Mouse (Mus musculus): ENCODE results near the gene Hnf4a. TPM values are rescaled to one million over a fixed set of nuclear protein-coding genes. Genes with fewer than 3 reads are reported as not detected.
A peak's percentile ranks its signal among the peaks of the same experiment; 100 is the strongest.

Hnf4a gene
- polyA plus RNA-seq, 1 experiment from 2014 or later: 4.4 TPM

GRCm38 (mm10) chr2:163493976-163494375 is 12.6 kb upstream of the Hnf4a start:
- Histone ChIP-seq H3K27ac (no peak overlapping the region), H3K9me3 (no peaks in the 10 kb centered on the region), H3K36me3 (no peaks in the 10 kb centered on the region), H3K4me3 (no peak overlapping the region), H3K27me3 (ENCODE audit: insufficient read depth, poor library complexity, severe bottlenecking) (peaks cover 10% of the 10 kb centered on the region; the same call in 1 of the 2 replicates), H3K4me1 (peaks cover 20% of the 10 kb centered on the region)
- no peak for DNase-seq (ENCODE audit: low spot score)
- WGBS: 30% methylated on average over 5 of the region's 5 CpGs

- no peak for DNase-seq (ENCODE audit: low spot score)
- no peaks in the 10 kb centered on the region for H3K9me3 ChIP-seq
- no peak overlapping the region for H3K27ac ChIP-seq
- H3K36me3 ChIP-seq: no peaks in the 10 kb centered on the region
- H3K4me1 ChIP-seq: peaks cover 20% of the 10 kb centered on the region
- H3K4me3 ChIP-seq: no peak overlapping the region
- 20% methylated on average over 6 of the region's 6 CpGs for WGBS
- peaks cover 10% of the 10 kb centered on the region; the same call in 1 of the 2 replicates for H3K27me3 ChIP-seq (ENCODE audit: insufficient read depth, poor library complexity, severe bottlenecking)
Observed at GRCm38 (mm10) chr2:163494456-163494855, 12.2 kb upstream of the Hnf4a start.

GRCm38 (mm10) chr2:163502219-163502618 is 4.4 kb upstream of the Hnf4a start:
- H3K4me3 ChIP-seq: no peak overlapping the region
- 0 out of 2 replicates have a peak, but pooled peaks cover 4% of the 10 kb centered on the region for H3K4me1 ChIP-seq
- no peak for DNase-seq (ENCODE audit: low spot score)
- no peaks in the 10 kb centered on the region for H3K36me3 ChIP-seq
- WGBS: 75% methylated on average over 2 of the region's 2 CpGs
- H3K9me3 ChIP-seq: no peaks in the 10 kb centered on the region
- no peak overlapping the region for H3K27ac ChIP-seq
- H3K27me3 ChIP-seq (ENCODE audit: insufficient read depth, poor library complexity, severe bottlenecking): no peaks in the 10 kb centered on the region; the same call in 1 of the 2 replicates

- WGBS: 64% methylated on average over 7 of the region's 7 CpGs
- Histone ChIP-seq H3K4me1 (0 out of 2 replicates have a peak, but pooled peaks cover 4% of the 10 kb centered on the region), H3K27ac (no peak overlapping the region), H3K27me3 (ENCODE audit: insufficient read depth, poor library complexity, severe bottlenecking) (no peaks in the 10 kb centered on the region; the same call in 1 of the 2 replicates), H3K4me3 (no peak overlapping the region), H3K9me3 (no peaks in the 10 kb centered on the region), H3K36me3 (no peaks in the 10 kb centered on the region)
- no peak for DNase-seq (ENCODE audit: low spot score)
Observed at GRCm38 (mm10) chr2:163503191-163503590, 3.4 kb upstream of the Hnf4a start.

- peaks cover 6% of the 10 kb centered on the region; the same call in 1 of the 2 replicates for H3K4me1 ChIP-seq
- no peak overlapping the region for H3K27ac ChIP-seq
- no peak for DNase-seq (ENCODE audit: low spot score)
- H3K27me3 ChIP-seq (ENCODE audit: insufficient read depth, poor library complexity, severe bottlenecking): peaks cover 3% of the 10 kb centered on the region; the same call in 1 of the 2 replicates
- 71% methylated on average over 7 of the region's 7 CpGs for WGBS
- no peaks in the 10 kb centered on the region for H3K36me3 ChIP-seq
- H3K4me3 ChIP-seq: no peak overlapping the region
- H3K9me3 ChIP-seq: no peaks in the 10 kb centered on the region
Observed at GRCm38 (mm10) chr2:163525761-163526243, 19.2 kb downstream of the Hnf4a start.

GRCm38 (mm10) chr2:163527497-163527896 is 20.9 kb downstream of the Hnf4a start:
- Histone ChIP-seq H3K27me3 (ENCODE audit: insufficient read depth, poor library complexity, severe bottlenecking) (peaks cover 3% of the 10 kb centered on the region; the same call in 1 of the 2 replicates), H3K36me3 (no peaks in the 10 kb centered on the region), H3K27ac (no peak overlapping the region), H3K4me3 (no peak overlapping the region), H3K4me1 (peaks cover 8% of the 10 kb centered on the region; the same call in 1 of the 2 replicates), H3K9me3 (no peaks in the 10 kb centered on the region)
- DNase-seq (ENCODE audit: low spot score): no peak
- 79% methylated on average over 2 of the region's 2 CpGs for WGBS

GRCm38 (mm10) chr2:163530418-163530817 is 23.8 kb downstream of the Hnf4a start:
- no peak overlapping the region for H3K27ac ChIP-seq
- peaks cover 13% of the 10 kb centered on the region for H3K4me1 ChIP-seq
- 32% methylated on average over 8 of the region's 8 CpGs for WGBS
- no peaks in the 10 kb centered on the region for H3K36me3 ChIP-seq
- no peaks in the 10 kb centered on the region for H3K9me3 ChIP-seq
- DNase-seq (ENCODE audit: low spot score): no peak
- H3K4me3 ChIP-seq: no peak overlapping the region
- peaks cover 19% of the 10 kb centered on the region; the same call in 1 of the 2 replicates for H3K27me3 ChIP-seq (ENCODE audit: insufficient read depth, poor library complexity, severe bottlenecking)

- H3K4me3 ChIP-seq: no peak overlapping the region
- H3K9me3 ChIP-seq: no peaks in the 10 kb centered on the region
- no peaks in the 10 kb centered on the region for H3K36me3 ChIP-seq
- no peak overlapping the region; the same call in 1 of the 2 replicates for H3K27ac ChIP-seq
- 12% methylated on average over 9 of the region's 9 CpGs for WGBS
- peak; percentile 85 for DNase-seq (ENCODE audit: low spot score)
- peaks cover 13% of the 10 kb centered on the region for H3K4me1 ChIP-seq
- H3K27me3 ChIP-seq (ENCODE audit: insufficient read depth, poor library complexity, severe bottlenecking): peaks cover 31% of the 10 kb centered on the region
Observed at GRCm38 (mm10) chr2:163531917-163532316, 25.3 kb downstream of the Hnf4a start.

- Histone ChIP-seq H3K36me3 (no peaks in the 10 kb centered on the region), H3K4me3 (no peak overlapping the region), H3K4me1 (peaks cover 13% of the 10 kb centered on the region), H3K27ac (no peak overlapping the region), H3K9me3 (no peaks in the 10 kb centered on the region), H3K27me3 (ENCODE audit: insufficient read depth, poor library complexity, severe bottlenecking) (peaks cover 41% of the 10 kb centered on the region)
- DNase-seq (ENCODE audit: low spot score): no peak
- 84% methylated on average over 9 of the region's 9 CpGs for WGBS
Observed at GRCm38 (mm10) chr2:163533226-163533625, 26.6 kb downstream of the Hnf4a start.

- peak; percentile 88 for DNase-seq (ENCODE audit: low spot score)
- Histone ChIP-seq H3K36me3 (no peaks in the 10 kb centered on the region), H3K4me1 (peaks cover 20% of the 10 kb centered on the region), H3K27ac (peak overlapping the region; percentile 47; the same call in 1 of the 2 replicates), H3K27me3 (ENCODE audit: insufficient read depth, poor library complexity, severe bottlenecking) (peaks cover 42% of the 10 kb centered on the region), H3K4me3 (peak overlapping the region; percentile 55), H3K9me3 (no peaks in the 10 kb centered on the region)
- 8% methylated on average over 22 of the region's 22 CpGs for WGBS
Observed at GRCm38 (mm10) chr2:163534958-163535524, 28.4 kb downstream of the Hnf4a start.

- Histone ChIP-seq H3K36me3 (no peaks in the 10 kb centered on the region), H3K4me3 (no peak overlapping the region), H3K27me3 (ENCODE audit: insufficient read depth, poor library complexity, severe bottlenecking) (peaks cover 62% of the 10 kb centered on the region), H3K27ac (no peak overlapping the region), H3K4me1 (peaks cover 15% of the 10 kb centered on the region), H3K9me3 (no peaks in the 10 kb centered on the region)
- DNase-seq (ENCODE audit: low spot score): no peak
- 80% methylated on average over 5 of the region's 5 CpGs for WGBS
Observed at GRCm38 (mm10) chr2:163537443-163537842, 30.8 kb downstream of the Hnf4a start.

GRCm38 (mm10) chr2:163538410-163538809 is 31.8 kb downstream of the Hnf4a start:
- H3K27me3 ChIP-seq (ENCODE audit: insufficient read depth, poor library complexity, severe bottlenecking): peaks cover 63% of the 10 kb centered on the region
- no peak overlapping the region for H3K4me3 ChIP-seq
- no peaks in the 10 kb centered on the region for H3K36me3 ChIP-seq
- H3K27ac ChIP-seq: no peak overlapping the region
- no peak for DNase-seq (ENCODE audit: low spot score)
- 87% methylated on average over 2 of the region's 2 CpGs for WGBS
- peaks cover 15% of the 10 kb centered on the region for H3K4me1 ChIP-seq
- no peaks in the 10 kb centered on the region for H3K9me3 ChIP-seq

- peaks cover 55% of the 10 kb centered on the region for H3K27me3 ChIP-seq (ENCODE audit: insufficient read depth, poor library complexity, severe bottlenecking)
- no peak overlapping the region for H3K4me3 ChIP-seq
- H3K4me1 ChIP-seq: peaks cover 15% of the 10 kb centered on the region
- DNase-seq (ENCODE audit: low spot score): no peak
- 74% methylated on average over 13 of the region's 13 CpGs for WGBS
- H3K36me3 ChIP-seq: no peaks in the 10 kb centered on the region
- no peaks in the 10 kb centered on the region for H3K9me3 ChIP-seq
- no peak overlapping the region for H3K27ac ChIP-seq
Observed at GRCm38 (mm10) chr2:163539321-163540040, 32.9 kb downstream of the Hnf4a start.
